Mouse (Mus musculus) liver, adult (tissue): ENCODE results near the gene Cast.

Source experiments
- GATA4 ChIP-seq: IDR thresholded peaks from 2 replicates; pipeline ENCODE4 v1.6.1; 2014; ENCODE audit warnings: mild to moderate bottlenecking, low read length; ENCODE audit not compliant: insufficient replicate concordance

Gene Cast

GRCm38 (mm10) chr13:74808152-74808929, at the start of gene Cast:
Gene Cast, minus strand, starts transcription at chr13:74808810.
- TF ChIP-seq GATA4, result no peak

- TF ChIP-seq GATA4, result no peak
Measured at GRCm38 (mm10) chr13:74854338-74855047, 45.9 kb upstream of the Cast start.

GRCm38 (mm10) chr13:74850823-74851222, 42.2 kb upstream of the Cast start:
- TF ChIP-seq GATA4, result no peak

GRCm38 (mm10) chr13:74845886-74846285, 37.3 kb upstream of the Cast start:
- no peak for TF ChIP-seq GATA4

DNA sequence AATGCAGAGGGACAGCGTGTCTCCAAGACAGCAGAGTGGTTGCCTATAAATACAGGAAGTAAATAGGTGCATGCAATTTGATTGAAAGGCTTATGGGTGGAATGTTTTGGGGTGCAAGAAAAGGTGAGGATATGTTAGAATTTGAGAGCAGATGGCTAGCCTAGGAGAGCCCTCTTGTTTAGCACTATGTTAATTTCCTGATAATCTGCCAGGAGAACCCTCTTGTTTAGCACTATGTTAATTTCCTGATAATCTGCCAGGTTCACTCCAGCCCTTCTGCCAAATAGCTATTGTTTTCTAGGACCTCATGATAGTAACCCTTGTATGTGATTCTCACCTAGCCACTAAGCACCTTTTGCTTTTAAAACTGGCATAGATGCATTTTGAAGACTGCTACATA, 25.9 kb upstream of the Cast start:
- no peak for TF ChIP-seq GATA4

DNA sequence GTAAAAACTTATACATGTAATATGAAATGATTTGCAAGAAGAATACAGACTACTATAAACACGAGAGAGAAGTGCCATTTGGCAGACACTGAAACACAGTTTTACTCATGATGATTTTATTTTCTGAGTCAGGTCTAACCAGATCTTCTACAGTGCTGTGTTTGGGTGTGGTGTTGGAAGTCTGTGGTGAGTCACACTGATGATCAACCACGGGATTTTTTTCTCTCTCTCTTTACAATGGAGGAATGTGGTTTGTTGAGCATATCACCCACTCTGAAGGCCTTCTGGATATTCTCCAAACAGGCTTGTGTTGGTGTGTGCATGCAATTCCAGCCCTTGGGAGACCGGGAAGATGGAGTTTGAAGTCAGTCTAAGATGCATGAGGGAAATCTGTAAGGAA, 13.5 kb upstream of the Cast start:
- TF ChIP-seq GATA4, result no peak

- TF ChIP-seq GATA4, result no peak
Measured at GRCm38 (mm10) chr13:74815753-74816152, 7.1 kb upstream of the Cast start.

GRCm38 (mm10) chr13:74807446-74808151, 1.0 kb downstream of the Cast start:
- TF ChIP-seq GATA4, result no peak

- no peak for TF ChIP-seq GATA4
Measured at GRCm38 (mm10) chr13:74806934-74807333, 1.7 kb downstream of the Cast start.

DNA sequence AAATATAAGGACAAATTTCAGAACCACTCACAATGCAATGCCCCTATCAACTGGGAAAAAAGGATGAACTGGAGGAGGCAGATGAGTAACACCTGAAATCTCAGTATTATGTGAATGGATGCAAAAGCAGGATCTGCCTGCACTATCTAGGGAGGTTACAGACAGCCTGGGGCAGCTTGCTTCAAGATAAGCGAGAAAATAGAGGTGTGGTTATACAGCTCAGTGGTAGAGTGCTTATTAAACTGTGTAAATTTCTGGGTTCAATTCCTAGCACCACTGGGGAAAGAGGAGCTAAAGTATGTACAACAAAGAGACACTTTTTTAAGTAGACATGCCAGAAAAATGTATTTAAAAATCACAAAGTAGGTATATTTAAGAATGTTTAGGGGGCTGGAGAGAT, 14.2 kb downstream of the Cast start:
- TF ChIP-seq GATA4, result no peak

DNA sequence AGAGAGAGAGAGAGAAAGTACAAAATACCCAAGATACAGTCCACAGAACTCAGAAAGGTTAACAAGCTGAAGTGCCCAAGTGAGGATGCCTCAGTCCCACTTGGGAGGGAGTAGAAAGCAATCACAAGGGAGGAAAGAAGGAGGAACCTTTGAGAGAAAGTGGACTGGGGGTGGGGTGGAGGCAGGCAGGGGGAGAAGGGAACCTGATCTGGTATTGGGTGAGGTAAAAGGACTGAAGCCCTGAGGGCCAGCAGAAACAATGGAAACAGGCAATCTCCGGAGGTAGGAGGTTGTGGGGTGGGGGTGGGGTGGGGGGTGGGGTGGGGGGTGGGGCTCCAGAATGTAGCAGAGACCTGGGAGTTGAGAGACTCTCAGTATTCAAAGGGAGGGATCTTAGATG, 20.9 kb downstream of the Cast start:
- TF ChIP-seq GATA4, result no peak

GRCm38 (mm10) chr13:74772151-74772550, 36.5 kb downstream of the Cast start:
- TF ChIP-seq GATA4, result no peak

GRCm38 (mm10) chr13:74770480-74770879, 38.1 kb downstream of the Cast start:
- TF ChIP-seq GATA4, result no peak; the same call in 1 of the 2 replicates

- no peak for TF ChIP-seq GATA4
Measured at GRCm38 (mm10) chr13:74769871-74770270, 38.7 kb downstream of the Cast start.

- no peak for TF ChIP-seq GATA4
Measured at GRCm38 (mm10) chr13:74767186-74767585, 41.4 kb downstream of the Cast start.

- TF ChIP-seq GATA4, result no peak
Measured at GRCm38 (mm10) chr13:74762741-74763140, 45.9 kb downstream of the Cast start.

DNA sequence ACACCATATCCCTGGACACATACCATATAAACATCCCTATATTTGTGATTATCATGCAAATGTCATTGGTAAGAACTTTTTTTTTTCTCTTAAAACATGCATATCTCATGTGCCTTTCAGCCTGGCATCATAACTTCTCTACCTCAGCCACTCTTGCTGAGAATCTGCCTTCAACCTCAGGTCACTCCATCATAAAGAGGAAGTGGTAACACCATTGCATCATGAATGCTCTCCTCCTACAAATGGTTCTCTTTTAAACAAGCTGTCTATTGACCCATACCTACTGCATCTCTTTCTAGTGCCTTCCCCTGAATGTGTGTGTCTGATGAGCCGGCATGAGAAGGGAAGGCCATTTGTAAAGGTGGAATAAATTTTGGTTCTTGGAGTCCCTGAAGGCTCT, 49.5 kb downstream of the Cast start:
- no peak for TF ChIP-seq GATA4

- TF ChIP-seq GATA4, result no peak
Measured at GRCm38 (mm10) chr13:74743219-74743618, 65.4 kb downstream of the Cast start.
